ENCODE assay signal across 8 mouse cellular contexts in the genomic region with DNA sequence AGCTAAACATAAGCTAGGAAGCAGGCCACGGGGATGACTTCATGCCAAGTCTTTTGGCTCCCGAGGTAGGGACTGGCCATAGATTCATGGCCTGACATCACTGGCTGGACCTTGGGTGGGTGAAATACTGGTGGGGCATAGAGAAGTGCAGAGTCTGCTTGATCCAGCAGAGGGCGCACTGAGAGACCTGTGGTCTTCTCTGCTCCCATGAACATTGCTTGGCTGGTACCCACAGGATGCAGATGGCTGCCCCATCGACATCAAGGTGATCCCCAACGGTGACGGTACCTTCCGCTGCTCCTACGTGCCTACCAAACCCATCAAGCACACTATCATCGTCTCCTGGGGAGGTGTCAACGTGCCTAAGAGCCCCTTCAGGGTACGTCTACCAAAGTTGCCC. TPM values are rescaled to one million over a fixed set of nuclear protein-coding genes. Genes with fewer than 3 reads are reported as not detected.
DNase-seq lines count a peak whose midpoint lies in the region; ATAC-seq and TF ChIP-seq lines count a peak whose summit lies in the region.

No protein-coding gene starts in this region.

- H3K9me3 ChIP-seq in forebrain, postnatal 0 days (ENCODE audit: low read length) = no peaks in the 10 kb centered on the region
- H3K9me3 ChIP-seq in forebrain, embryonic 12.5 days = no peaks in the 10 kb centered on the region
- no peaks in the 10 kb centered on the region for H3K9me3 ChIP-seq in midbrain, postnatal 0 days (ENCODE audit: low read length)
- H3K9me3 ChIP-seq in midbrain, embryonic 15.5 days = no peaks in the 10 kb centered on the region

- no peak overlapping the region for H3K4me3 ChIP-seq in forebrain, postnatal 0 days (ENCODE audit: low read depth, low read length)
- H3K4me3 ChIP-seq in forebrain, embryonic 12.5 days (replicated peaks) = no peak overlapping the region
- no peak overlapping the region for H3K4me3 ChIP-seq in midbrain, postnatal 0 days (ENCODE audit: low read depth, low read length)
- no peak overlapping the region for H3K4me3 ChIP-seq in midbrain, embryonic 15.5 days
- H3K4me3 ChIP-seq in bone marrow macrophage, adult 2 months (ENCODE audit: insufficient read depth, low read length) = no peak overlapping the region

- H3K9ac ChIP-seq in forebrain, postnatal 0 days = no peak overlapping the region
- H3K9ac ChIP-seq in forebrain, embryonic 12.5 days = no peak overlapping the region
- H3K9ac ChIP-seq in midbrain, postnatal 0 days (replicated peaks; ENCODE audit: low read length, poor library complexity, severe bottlenecking) = no peak overlapping the region
- no peak overlapping the region for H3K9ac ChIP-seq in midbrain, embryonic 15.5 days

- DNase-seq in forebrain, postnatal 0 days = no peak
- DNase-seq in midbrain, postnatal 0 days (ENCODE audit: low spot score) = no peak
- peak; percentile 74 to 78 for DNase-seq in kidney, postnatal 4 days
- DNase-seq in splenic B cell, adult 2 months (ENCODE audit: low read depth, low spot score) = peak; percentile 71
- no peak for DNase-seq in right cerebral cortex, adult 2 months (ENCODE audit: low spot score in 2 of 2)

- H3K4me1 ChIP-seq in forebrain, postnatal 0 days (ENCODE audit: insufficient read depth) = no peaks in the 10 kb centered on the region
- no peaks in the 10 kb centered on the region for H3K4me1 ChIP-seq in forebrain, embryonic 12.5 days
- H3K4me1 ChIP-seq in midbrain, postnatal 0 days (ENCODE audit: insufficient read depth, low read length) = no peaks in the 10 kb centered on the region
- H3K4me1 ChIP-seq in midbrain, embryonic 15.5 days = no peaks in the 10 kb centered on the region
- H3K4me1 ChIP-seq in bone marrow macrophage, adult 2 months (ENCODE audit: control insufficient read depth, insufficient read depth, low read length) = no peaks in the 10 kb centered on the region

- H3K4me2 ChIP-seq in forebrain, postnatal 0 days (ENCODE audit: low read depth) = no peak overlapping the region
- no peak overlapping the region for H3K4me2 ChIP-seq in forebrain, embryonic 12.5 days
- no peak overlapping the region for H3K4me2 ChIP-seq in midbrain, postnatal 0 days (ENCODE audit: low read depth, low read length, poor library complexity, severe bottlenecking)
- H3K4me2 ChIP-seq in midbrain, embryonic 15.5 days = no peak overlapping the region

- ATAC-seq in forebrain, postnatal 0 days = no peak
- ATAC-seq in forebrain, embryonic 12.5 days (ENCODE audit: low FRiP score) = no peak
- ATAC-seq in midbrain, postnatal 0 days (ENCODE audit: low FRiP score) = no peak
- no peak for ATAC-seq in midbrain, embryonic 15.5 days (replicated peaks)

- peak; percentile 56 for TF ChIP-seq CTCF in forebrain, postnatal 0 days (IDR thresholded peaks at IDR 0.05; ENCODE audit: low read depth)
- peak; percentile 61 for TF ChIP-seq CTCF in midbrain, postnatal 0 days (IDR thresholded peaks at IDR 0.05)
- TF ChIP-seq CTCF in bone marrow macrophage, adult 2 months (IDR thresholded peaks at IDR 0.05; ENCODE audit: low read depth, low read length) = peak; percentile 69

- 73% methylated on average over 11 of the region's 11 CpGs for WGBS in forebrain, postnatal 0 days
- WGBS in forebrain, embryonic 12.5 days = 72% methylated on average over 11 of the region's 11 CpGs
- 73% methylated on average over 11 of the region's 11 CpGs for WGBS in midbrain, postnatal 0 days
- WGBS in midbrain, embryonic 15.5 days = 71% methylated on average over 11 of the region's 11 CpGs

- no peak for TF ChIP-seq POLR2A in bone marrow macrophage, adult 2 months (IDR thresholded peaks at IDR 0.05; ENCODE audit: borderline replicate concordance, low read depth, low read length)

- no peaks in the 10 kb centered on the region for H3K27me3 ChIP-seq in forebrain, postnatal 0 days (ENCODE audit: insufficient read depth, low read length)
- no peaks in the 10 kb centered on the region for H3K27me3 ChIP-seq in forebrain, embryonic 12.5 days
- H3K27me3 ChIP-seq in midbrain, postnatal 0 days (ENCODE audit: insufficient read depth, low read length) = no peaks in the 10 kb centered on the region
- H3K27me3 ChIP-seq in midbrain, embryonic 15.5 days (replicated peaks) = no peaks in the 10 kb centered on the region
- H3K27me3 ChIP-seq in splenic B cell, adult 2 months (ENCODE audit: control insufficient read depth, insufficient read depth, low read length, poor library complexity, severe bottlenecking) = no peaks in the 10 kb centered on the region; the same call in 1 of the 2 replicates

- no peaks in the 10 kb centered on the region for H3K36me3 ChIP-seq in forebrain, postnatal 0 days (ENCODE audit: insufficient read depth)
- H3K36me3 ChIP-seq in forebrain, embryonic 12.5 days (replicated peaks) = no peaks in the 10 kb centered on the region
- H3K36me3 ChIP-seq in midbrain, postnatal 0 days (ENCODE audit: insufficient read depth, low read length) = no peaks in the 10 kb centered on the region
- no peaks in the 10 kb centered on the region for H3K36me3 ChIP-seq in midbrain, embryonic 15.5 days (replicated peaks)
- H3K36me3 ChIP-seq in splenic B cell, adult 2 months (ENCODE audit: control insufficient read depth, insufficient read depth, low read length, poor library complexity, severe bottlenecking) = no peaks in the 10 kb centered on the region

- no peak overlapping the region for H3K27ac ChIP-seq in forebrain, postnatal 0 days (ENCODE audit: low read depth, low read length)
- H3K27ac ChIP-seq in forebrain, embryonic 12.5 days = no peak overlapping the region
- no peak overlapping the region for H3K27ac ChIP-seq in midbrain, postnatal 0 days (ENCODE audit: low read depth, low read length)
- no peak overlapping the region for H3K27ac ChIP-seq in midbrain, embryonic 15.5 days
- no peak overlapping the region for H3K27ac ChIP-seq in bone marrow macrophage, adult 2 months (ENCODE audit: insufficient read depth, low read depth, low read length)

RNA-seq across cellular contexts. Expression of gene Flnc, which starts 11.7 kb away (rescaled TPM):
- total RNA-seq in forebrain, postnatal 0 days (2014; rRNA removed) = 4.3 and 7.9 TPM in 2 replicates
- polyA plus RNA-seq in forebrain, postnatal 0 days (2015; fragmentation: Nextera tagmentation; extraction: Ambion mirVana) = 0.70 and 0.90 TPM in 2 replicates
- polyA plus RNA-seq in forebrain, embryonic 12.5 days (2016; fragmentation: Nextera tagmentation; extraction: Ambion mirVana) = 4.1 and 4.5 TPM in 2 replicates
- 11.1 and 12.0 TPM in 2 replicates for total RNA-seq in midbrain, postnatal 0 days (2014; rRNA removed)
- 1.2 and 1.4 TPM in 2 replicates for polyA plus RNA-seq in midbrain, postnatal 0 days (2015; fragmentation: Nextera tagmentation; extraction: Ambion mirVana)
- 3.3 and 3.4 TPM in 2 replicates for polyA plus RNA-seq in midbrain, embryonic 15.5 days (2015; fragmentation: Nextera tagmentation; extraction: Ambion mirVana)
- polyA plus RNA-seq in bone marrow macrophage, adult 2 months (2012; ENCODE audit: insufficient read depth, insufficient read length, missing spikeins) = 0.17 and 0.20 TPM in 2 replicates

RNA-seq across cellular contexts. Expression of gene Atp6v1f, which starts 22.7 kb away (rescaled TPM):
- total RNA-seq in forebrain, postnatal 0 days (2014; rRNA removed) = 279 and 344 TPM in 2 replicates
- 362 and 434 TPM in 2 replicates for polyA plus RNA-seq in forebrain, postnatal 0 days (2015; fragmentation: Nextera tagmentation; extraction: Ambion mirVana)
- 196 and 197 TPM in 2 replicates for polyA plus RNA-seq in forebrain, embryonic 12.5 days (2016; fragmentation: Nextera tagmentation; extraction: Ambion mirVana)
- 262 and 302 TPM in 2 replicates for total RNA-seq in midbrain, postnatal 0 days (2014; rRNA removed)
- 361 and 388 TPM in 2 replicates for polyA plus RNA-seq in midbrain, postnatal 0 days (2015; fragmentation: Nextera tagmentation; extraction: Ambion mirVana)
- polyA plus RNA-seq in midbrain, embryonic 15.5 days (2015; fragmentation: Nextera tagmentation; extraction: Ambion mirVana) = 342 and 365 TPM in 2 replicates
- polyA plus RNA-seq in bone marrow macrophage, adult 2 months (2012; ENCODE audit: insufficient read depth, insufficient read length, missing spikeins) = 347 and 378 TPM in 2 replicates

RNA-seq across cellular contexts. Expression of gene Atp6v1fnb, which starts 26.5 kb away (rescaled TPM):
- 0.31 and 1.7 TPM in 2 replicates for total RNA-seq in forebrain, postnatal 0 days (2014; rRNA removed)
- 0.42 TPM in 1 of 2 replicates, not detected in the other for polyA plus RNA-seq in forebrain, postnatal 0 days (2015; fragmentation: Nextera tagmentation; extraction: Ambion mirVana)
- polyA plus RNA-seq in forebrain, embryonic 12.5 days (2016; fragmentation: Nextera tagmentation; extraction: Ambion mirVana) = 0.37 TPM in 1 of 2 replicates, not detected in the other
- 2.6 TPM in 1 of 2 replicates, not detected in the other for total RNA-seq in midbrain, postnatal 0 days (2014; rRNA removed)
- polyA plus RNA-seq in midbrain, postnatal 0 days (2015; fragmentation: Nextera tagmentation; extraction: Ambion mirVana) = 0.32 and 0.72 TPM in 2 replicates
- 0.27 and 1.0 TPM in 2 replicates for polyA plus RNA-seq in midbrain, embryonic 15.5 days (2015; fragmentation: Nextera tagmentation; extraction: Ambion mirVana)
- polyA plus RNA-seq in bone marrow macrophage, adult 2 months (2012; ENCODE audit: insufficient read depth, insufficient read length, missing spikeins) = not detected in 2 replicates

RNA-seq across cellular contexts. Expression of gene Ccdc136, which starts 48.7 kb away (rescaled TPM):
- 46.6 and 56.9 TPM in 2 replicates for total RNA-seq in forebrain, postnatal 0 days (2014; rRNA removed)
- polyA plus RNA-seq in forebrain, postnatal 0 days (2015; fragmentation: Nextera tagmentation; extraction: Ambion mirVana) = 34.4 and 43.0 TPM in 2 replicates
- 27.2 and 29.9 TPM in 2 replicates for polyA plus RNA-seq in forebrain, embryonic 12.5 days (2016; fragmentation: Nextera tagmentation; extraction: Ambion mirVana)
- total RNA-seq in midbrain, postnatal 0 days (2014; rRNA removed) = 54.4 and 77.6 TPM in 2 replicates
- 50.8 and 51.9 TPM in 2 replicates for polyA plus RNA-seq in midbrain, postnatal 0 days (2015; fragmentation: Nextera tagmentation; extraction: Ambion mirVana)
- 36.9 and 40.5 TPM in 2 replicates for polyA plus RNA-seq in midbrain, embryonic 15.5 days (2015; fragmentation: Nextera tagmentation; extraction: Ambion mirVana)
- not detected in 2 replicates for polyA plus RNA-seq in bone marrow macrophage, adult 2 months (2012; ENCODE audit: insufficient read depth, insufficient read length, missing spikeins)

RNA-seq across cellular contexts. Expression of gene Opn1sw, which starts 56.5 kb away (rescaled TPM):
- total RNA-seq in forebrain, postnatal 0 days (2014; rRNA removed) = 7.0 TPM in 1 of 2 replicates, not detected in the other
- 0.45 and 0.74 TPM in 2 replicates for polyA plus RNA-seq in forebrain, postnatal 0 days (2015; fragmentation: Nextera tagmentation; extraction: Ambion mirVana)
- polyA plus RNA-seq in forebrain, embryonic 12.5 days (2016; fragmentation: Nextera tagmentation; extraction: Ambion mirVana) = 0.23 and 0.37 TPM in 2 replicates
- total RNA-seq in midbrain, postnatal 0 days (2014; rRNA removed) = 0.11 and 0.14 TPM in 2 replicates
- 0.15 and 0.56 TPM in 2 replicates for polyA plus RNA-seq in midbrain, postnatal 0 days (2015; fragmentation: Nextera tagmentation; extraction: Ambion mirVana)
- 0.28 and 0.54 TPM in 2 replicates for polyA plus RNA-seq in midbrain, embryonic 15.5 days (2015; fragmentation: Nextera tagmentation; extraction: Ambion mirVana)
- not detected in 2 replicates for polyA plus RNA-seq in bone marrow macrophage, adult 2 months (2012; ENCODE audit: insufficient read depth, insufficient read length, missing spikeins)

Comparison
In these comparisons a context has a peak if more than half of its experiments do, and no peak if none do; other contexts are left out.
1. DNase-seq: peak in kidney, postnatal 4 days (2 of 2) and splenic B cell, adult 2 months (single experiment); none in forebrain, postnatal 0 days (single experiment), midbrain, postnatal 0 days (single experiment) and right cerebral cortex, adult 2 months (0 of 2).
2. Peak in every context shown above with its lines, with median percentiles within 50 percentile points of each other: CTCF ChIP-seq.